Mouse (Mus musculus): ENCODE measurements around the gene Add1. TPM values are rescaled to one million over a fixed set of nuclear protein-coding genes. Genes with fewer than 3 reads are reported as not detected.

Gene Add1
- polyA plus RNA-seq (2014; fragmentation: Nextera tagmentation; extraction: Ambion mirVana): 149 and 155 TPM in 2 replicates

DNA sequence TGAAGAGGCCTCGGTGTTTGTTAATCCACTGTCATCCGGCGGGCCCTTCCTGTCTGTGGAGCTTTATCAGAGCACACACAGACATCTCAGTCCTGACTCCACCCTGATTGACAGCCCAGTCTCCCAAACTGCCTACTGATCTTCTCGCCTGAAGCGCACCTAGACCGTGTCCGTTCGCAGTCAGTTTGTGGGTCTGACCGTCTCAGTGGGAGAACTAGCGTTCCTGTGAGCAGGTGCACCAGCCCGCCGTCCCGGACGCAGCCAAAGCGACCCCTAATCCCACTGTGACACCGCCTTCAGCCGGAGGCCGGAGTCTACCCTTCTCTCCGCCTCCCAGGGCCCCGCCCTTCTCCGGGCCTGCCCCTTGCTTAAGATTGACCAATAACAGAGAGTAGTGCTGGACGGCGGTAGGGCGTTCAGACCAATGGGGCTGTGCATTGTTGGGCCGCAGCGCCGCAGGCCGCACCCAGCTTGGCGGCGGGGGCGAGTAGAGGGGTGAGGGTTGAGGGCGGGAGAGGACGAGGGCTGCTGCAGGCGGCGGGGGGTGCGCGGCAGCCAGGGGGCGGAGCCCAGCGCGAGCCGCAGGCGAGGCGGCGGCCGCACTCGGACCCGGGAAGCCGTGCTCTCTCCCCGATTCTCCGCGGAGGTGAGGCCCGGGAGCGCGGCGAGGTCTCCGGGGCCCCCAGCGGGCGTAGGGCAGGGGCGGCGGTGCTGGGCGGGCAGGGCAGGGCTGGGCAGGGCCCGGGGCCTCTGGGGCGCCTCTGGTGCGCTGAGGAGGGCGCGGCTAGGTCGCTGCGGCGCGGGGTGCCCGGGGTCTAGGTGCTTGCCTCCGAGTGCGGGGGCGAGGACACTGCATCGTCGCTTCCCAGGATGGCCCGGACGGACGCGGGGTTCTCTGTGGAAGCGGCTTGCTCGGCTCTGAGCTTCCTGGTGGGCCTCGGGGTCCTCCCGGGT, at the start of gene Add1:
Add1 (plus strand) TSS at position 397 of the 954 bp plus-strand sequence.
- peak within 1 kb of the TSS; percentile 67 for H3K4me2 ChIP-seq (ENCODE audit: low read depth, severe bottlenecking)
- peak within 1 kb of the TSS; percentile 94 for H3K9ac ChIP-seq (ENCODE audit: low read length)
- H3K4me3 ChIP-seq (ENCODE audit: low read depth, low read length): peak within 1 kb of the TSS; percentile 93
- H3K27ac ChIP-seq (replicated peaks; ENCODE audit: low read depth, low read length): peak within 1 kb of the TSS; percentile 75
- WGBS: under 1% methylated on average over 70 of the region's 84 CpGs
- ATAC-seq (ENCODE audit: insufficient number of reproducible peaks, low FRiP score, low TSS enrichment, low read depth) (peak; percentile 100), DNase-seq (ENCODE audit: low spot score) (peak; percentile 97)
- peaks cover 9% of the 10 kb centered on the region for H3K4me1 ChIP-seq (ENCODE audit: control insufficient read depth, insufficient read depth, low read length)
- no peaks in the 10 kb centered on the region for H3K27me3 ChIP-seq (ENCODE audit: control insufficient read depth, insufficient read depth, low read length)
- no peaks in the 10 kb centered on the region for H3K9me3 ChIP-seq (ENCODE audit: control insufficient read depth, low read length)
- no peaks in the 10 kb centered on the region for H3K36me3 ChIP-seq (ENCODE audit: control insufficient read depth, insufficient read depth, low read length)

DNA sequence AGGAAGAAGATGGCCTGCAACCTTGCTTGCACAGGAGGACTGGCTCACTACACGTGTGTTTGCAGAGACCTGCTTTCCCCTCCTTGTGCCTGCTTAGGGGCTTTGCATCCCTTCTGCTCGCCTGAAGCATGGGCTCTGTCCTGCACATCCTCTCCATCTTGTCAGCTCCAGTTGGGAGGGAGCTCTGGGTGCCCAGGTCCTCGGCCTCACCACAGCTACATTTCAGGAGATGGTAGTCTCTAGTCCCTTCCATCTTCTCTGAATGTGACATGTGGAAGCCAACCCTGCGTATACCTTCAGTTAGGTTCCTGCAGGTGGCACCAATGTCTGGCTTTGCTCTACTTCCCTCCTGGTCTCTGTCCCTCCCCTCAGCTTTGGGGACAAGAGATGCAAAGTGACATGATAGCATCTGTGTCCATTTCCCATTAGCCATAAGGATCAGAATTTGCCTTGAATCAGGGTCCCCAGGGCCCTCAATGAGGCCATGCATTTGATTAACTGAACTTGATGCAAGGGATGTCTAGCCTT, 49.4 kb upstream of the Add1 start:
- DNase-seq (ENCODE audit: low spot score) (no peak), ATAC-seq (ENCODE audit: insufficient number of reproducible peaks, low FRiP score, low TSS enrichment, low read depth) (no peak)
- Histone ChIP-seq H3K27me3 (ENCODE audit: control insufficient read depth, insufficient read depth, low read length) (no peaks in the 10 kb centered on the region), H3K4me2 (ENCODE audit: low read depth, severe bottlenecking) (no peak overlapping the region), H3K4me1 (ENCODE audit: control insufficient read depth, insufficient read depth, low read length) (no peaks in the 10 kb centered on the region), H3K27ac (replicated peaks; ENCODE audit: low read depth, low read length) (no peak overlapping the region), H3K4me3 (ENCODE audit: low read depth, low read length) (no peak overlapping the region), H3K9me3 (ENCODE audit: control insufficient read depth, low read length) (no peaks in the 10 kb centered on the region), H3K36me3 (ENCODE audit: control insufficient read depth, insufficient read depth, low read length) (no peaks in the 10 kb centered on the region), H3K9ac (ENCODE audit: low read length) (no peak overlapping the region)
- WGBS: 56% methylated on average over 4 of the region's 4 CpGs

DNA sequence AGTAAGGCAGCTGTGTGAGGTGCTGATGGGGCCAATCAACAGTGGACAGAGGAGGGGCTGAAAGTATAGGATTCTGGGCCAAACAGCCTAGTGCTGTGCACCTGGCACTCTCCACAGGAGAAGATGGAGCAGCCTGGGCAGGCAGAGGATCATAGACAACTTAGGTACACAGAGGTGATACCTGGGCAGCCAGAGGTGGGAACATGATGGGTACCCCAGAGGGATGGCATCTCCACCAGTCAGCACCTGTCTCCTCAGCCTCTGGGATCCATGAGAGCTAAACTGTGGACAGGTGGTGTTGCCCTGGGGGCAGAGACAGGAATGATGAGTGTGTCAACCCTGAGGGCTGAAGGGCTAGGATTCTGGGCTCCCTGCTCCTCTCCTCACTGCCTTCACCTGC, 49.0 kb upstream of the Add1 start:
- Histone ChIP-seq H3K4me1 (ENCODE audit: control insufficient read depth, insufficient read depth, low read length) (no peaks in the 10 kb centered on the region), H3K27me3 (ENCODE audit: control insufficient read depth, insufficient read depth, low read length) (no peaks in the 10 kb centered on the region), H3K4me3 (ENCODE audit: low read depth, low read length) (no peak overlapping the region), H3K9me3 (ENCODE audit: control insufficient read depth, low read length) (no peaks in the 10 kb centered on the region), H3K9ac (ENCODE audit: low read length) (no peak overlapping the region), H3K36me3 (ENCODE audit: control insufficient read depth, insufficient read depth, low read length) (no peaks in the 10 kb centered on the region), H3K27ac (replicated peaks; ENCODE audit: low read depth, low read length) (no peak overlapping the region), H3K4me2 (ENCODE audit: low read depth, severe bottlenecking) (no peak overlapping the region)
- no peak for DNase-seq (ENCODE audit: low spot score)
- no peak for ATAC-seq (ENCODE audit: insufficient number of reproducible peaks, low FRiP score, low TSS enrichment, low read depth)

- Histone ChIP-seq H3K27me3 (ENCODE audit: control insufficient read depth, insufficient read depth, low read length) (no peaks in the 10 kb centered on the region), H3K9me3 (ENCODE audit: control insufficient read depth, low read length) (no peaks in the 10 kb centered on the region), H3K36me3 (ENCODE audit: control insufficient read depth, insufficient read depth, low read length) (no peaks in the 10 kb centered on the region), H3K4me1 (ENCODE audit: control insufficient read depth, insufficient read depth, low read length) (no peaks in the 10 kb centered on the region), H3K9ac (ENCODE audit: low read length) (peak within 1 kb of the TSS; percentile 53), H3K4me3 (ENCODE audit: low read depth, low read length) (peak within 1 kb of the TSS; percentile 43), H3K4me2 (ENCODE audit: low read depth, severe bottlenecking) (peak within 1 kb of the TSS; percentile 75), H3K27ac (replicated peaks; ENCODE audit: low read depth, low read length) (no peak within 1 kb of the TSS)
- ATAC-seq (ENCODE audit: insufficient number of reproducible peaks, low FRiP score, low TSS enrichment, low read depth): peak; percentile 88
- DNase-seq (ENCODE audit: low spot score): peak; percentile 96
- WGBS: 2% methylated on average over 38 of the region's 38 CpGs
Measured at GRCm38 (mm10) chr5:34525663-34526476, 47.6 kb upstream of the Add1 start, which contains the start of gene Sh3bp2. TSS of gene Sh3bp2 (plus strand) at chr5:34525838.

- 33% methylated on average over 5 of the region's 5 CpGs for WGBS
- no peak overlapping the region for H3K27ac ChIP-seq (replicated peaks; ENCODE audit: low read depth, low read length)
- no peaks in the 10 kb centered on the region for H3K27me3 ChIP-seq (ENCODE audit: control insufficient read depth, insufficient read depth, low read length)
- H3K9ac ChIP-seq (ENCODE audit: low read length): no peak overlapping the region
- H3K9me3 ChIP-seq (ENCODE audit: control insufficient read depth, low read length): no peaks in the 10 kb centered on the region
- H3K4me2 ChIP-seq (ENCODE audit: low read depth, severe bottlenecking): peak overlapping the region; percentile 75; the same call in 1 of the 2 replicates
- DNase-seq (ENCODE audit: low spot score) (no peak), ATAC-seq (ENCODE audit: insufficient number of reproducible peaks, low FRiP score, low TSS enrichment, low read depth) (no peak)
- no peaks in the 10 kb centered on the region for H3K4me1 ChIP-seq (ENCODE audit: control insufficient read depth, insufficient read depth, low read length)
- H3K4me3 ChIP-seq (ENCODE audit: low read depth, low read length): no peak overlapping the region; the same call in 1 of the 2 replicates
- H3K36me3 ChIP-seq (ENCODE audit: control insufficient read depth, insufficient read depth, low read length): no peaks in the 10 kb centered on the region
Measured at GRCm38 (mm10) chr5:34526477-34526775, 47.0 kb upstream of the Add1 start.

DNA sequence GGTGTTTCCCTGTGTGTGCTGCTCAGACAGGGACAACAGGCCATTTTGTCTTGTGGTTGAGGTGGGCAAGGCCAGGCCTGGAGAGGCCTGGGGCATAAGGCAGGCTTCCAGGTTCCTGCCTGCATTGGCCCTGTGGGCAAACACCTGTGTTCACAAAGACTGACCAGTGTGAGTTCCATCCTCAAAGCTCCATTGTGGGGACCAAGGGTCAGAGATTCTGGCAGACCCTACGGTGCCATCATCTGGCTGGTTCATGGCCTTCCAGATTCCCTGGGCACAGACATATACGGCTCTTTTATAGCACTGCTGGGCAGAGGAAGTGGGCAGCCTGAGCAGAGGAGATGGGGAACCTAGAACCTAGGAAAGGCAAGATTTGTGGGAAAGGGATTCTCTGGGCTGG, 46.1 kb upstream of the Add1 start:
- DNase-seq (ENCODE audit: low spot score) (no peak), ATAC-seq (ENCODE audit: insufficient number of reproducible peaks, low FRiP score, low TSS enrichment, low read depth) (no peak)
- no peak overlapping the region for H3K9ac ChIP-seq (ENCODE audit: low read length)
- no peak overlapping the region for H3K4me2 ChIP-seq (ENCODE audit: low read depth, severe bottlenecking)
- no peak overlapping the region for H3K27ac ChIP-seq (replicated peaks; ENCODE audit: low read depth, low read length)
- no peaks in the 10 kb centered on the region for H3K27me3 ChIP-seq (ENCODE audit: control insufficient read depth, insufficient read depth, low read length)
- 92% methylated on average over 2 of the region's 2 CpGs for WGBS
- no peaks in the 10 kb centered on the region for H3K4me1 ChIP-seq (ENCODE audit: control insufficient read depth, insufficient read depth, low read length)
- H3K4me3 ChIP-seq (ENCODE audit: low read depth, low read length): no peak overlapping the region
- no peaks in the 10 kb centered on the region for H3K36me3 ChIP-seq (ENCODE audit: control insufficient read depth, insufficient read depth, low read length)
- H3K9me3 ChIP-seq (ENCODE audit: control insufficient read depth, low read length): no peaks in the 10 kb centered on the region

GRCm38 (mm10) chr5:34528724-34529123, 44.7 kb upstream of the Add1 start:
- H3K4me1 ChIP-seq (ENCODE audit: control insufficient read depth, insufficient read depth, low read length): no peaks in the 10 kb centered on the region
- DNase-seq (ENCODE audit: low spot score): no peak
- ATAC-seq (ENCODE audit: insufficient number of reproducible peaks, low FRiP score, low TSS enrichment, low read depth): no peak
- no peaks in the 10 kb centered on the region for H3K36me3 ChIP-seq (ENCODE audit: control insufficient read depth, insufficient read depth, low read length)
- WGBS: 87% methylated on average over 5 of the region's 5 CpGs
- no peaks in the 10 kb centered on the region for H3K9me3 ChIP-seq (ENCODE audit: control insufficient read depth, low read length)
- no peak overlapping the region for H3K4me3 ChIP-seq (ENCODE audit: low read depth, low read length)
- no peaks in the 10 kb centered on the region for H3K27me3 ChIP-seq (ENCODE audit: control insufficient read depth, insufficient read depth, low read length)
- H3K9ac ChIP-seq (ENCODE audit: low read length): no peak overlapping the region
- H3K4me2 ChIP-seq (ENCODE audit: low read depth, severe bottlenecking): no peak overlapping the region
- H3K27ac ChIP-seq (replicated peaks; ENCODE audit: low read depth, low read length): no peak overlapping the region

- no peak overlapping the region for H3K4me2 ChIP-seq (ENCODE audit: low read depth, severe bottlenecking)
- WGBS: 78% methylated on average over 5 of the region's 5 CpGs
- no peaks in the 10 kb centered on the region for H3K9me3 ChIP-seq (ENCODE audit: control insufficient read depth, low read length)
- H3K9ac ChIP-seq (ENCODE audit: low read length): no peak overlapping the region
- H3K27me3 ChIP-seq (ENCODE audit: control insufficient read depth, insufficient read depth, low read length): no peaks in the 10 kb centered on the region
- no peaks in the 10 kb centered on the region for H3K36me3 ChIP-seq (ENCODE audit: control insufficient read depth, insufficient read depth, low read length)
- ATAC-seq (ENCODE audit: insufficient number of reproducible peaks, low FRiP score, low TSS enrichment, low read depth): no peak
- H3K4me3 ChIP-seq (ENCODE audit: low read depth, low read length): no peak overlapping the region
- H3K4me1 ChIP-seq (ENCODE audit: control insufficient read depth, insufficient read depth, low read length): no peaks in the 10 kb centered on the region
- no peak for DNase-seq (ENCODE audit: low spot score)
- no peak overlapping the region for H3K27ac ChIP-seq (replicated peaks; ENCODE audit: low read depth, low read length)
Measured at GRCm38 (mm10) chr5:34530116-34530515, 43.3 kb upstream of the Add1 start.
